Mouse (Mus musculus) forebrain, embryonic 12.5 days (tissue): ENCODE measurements at regions not wholly inside any gene's neighbourhood (a gene's known extent, or its start where the extent isn't known, plus 50 kb on each side); places are given as distances from the start of the nearest gene placed in this dataset.

Experiments used
- ATAC-seq: fragments of 200-750 bp; cut with Nextera tagmentation; 2 replicates; pipeline ENCODE4 v1.8.0; 2017; ENCODE audit warnings: moderate TSS enrichment; ENCODE audit not compliant: low FRiP score
- H3K27ac ChIP-seq: fragments of 300-500 bp; sonication (generic); 2 replicates; pipeline ENCODE4 v1.5.1; 2016; ENCODE audit warnings: mild to moderate bottlenecking
- H3K27me3 ChIP-seq: fragments of 300-500 bp; sonication (generic); 2 replicates; pipeline ENCODE4 v1.6.1; 2016; ENCODE audit warnings: mild to moderate bottlenecking
- H3K36me3 ChIP-seq: fragments of 300-500 bp; sonication (generic); replicated peaks from 2 replicates; pipeline ENCODE4 v1.6.1; 2016; ENCODE audit warnings: mild to moderate bottlenecking
- H3K4me1 ChIP-seq: fragments of 300-500 bp; sonication (generic); 2 replicates; pipeline ENCODE4 v1.6.1; 2016
- H3K4me2 ChIP-seq: fragments of 300-500 bp; sonication (generic); 2 replicates; pipeline ENCODE4 v1.6.1; 2016; ENCODE audit warnings: mild to moderate bottlenecking, moderate library complexity
- H3K4me3 ChIP-seq: fragments of 300-500 bp; sonication (generic); replicated peaks from 2 replicates; pipeline ENCODE4 v1.5.1; 2016; ENCODE audit warnings: mild to moderate bottlenecking
- H3K9ac ChIP-seq: fragments of 300-500 bp; sonication (generic); 2 replicates; pipeline ENCODE4 v1.6.1; 2016; ENCODE audit warnings: mild to moderate bottlenecking
- H3K9me3 ChIP-seq: fragments of 300-500 bp; sonication (generic); 2 replicates; pipeline ENCODE4 v1.6.1; 2016
- WGBS: fragments of 180-500 bp; shearing (Covaris S2); methylation state at CpG from one replicate; pipeline ENCODE4 v1.1.7; 2016; 5-methylcytosine and 5-hydroxymethylcytosine counted together

- no peaks in the 10 kb centered on the region for H3K9me3 ChIP-seq
- no peaks in the 10 kb centered on the region for H3K27me3 ChIP-seq
- WGBS = 10% methylated on average over 7 of the region's 7 CpGs
- no peak overlapping the region for H3K4me3 ChIP-seq
- peak overlapping the region; percentile 21; the same call in 1 of the 2 replicates for H3K4me2 ChIP-seq
- no peaks in the 10 kb centered on the region for H3K36me3 ChIP-seq
- H3K27ac ChIP-seq = no peak overlapping the region
- 0 out of 2 replicates have a peak, but pooled peaks cover 4% of the 10 kb centered on the region for H3K4me1 ChIP-seq
- ATAC-seq = no peak
- H3K9ac ChIP-seq = no peak overlapping the region
Measured at GRCm38 (mm10) chr8:97389651-97390050, 1501.3 kb upstream of the Got2 start.

- ATAC-seq = no peak
- 0 out of 2 replicates have a peak, but pooled peaks cover 4% of the 10 kb centered on the region for H3K4me1 ChIP-seq
- H3K27me3 ChIP-seq = no peaks in the 10 kb centered on the region
- H3K36me3 ChIP-seq = no peaks in the 10 kb centered on the region
- H3K9me3 ChIP-seq = no peaks in the 10 kb centered on the region
- no peak overlapping the region for H3K4me3 ChIP-seq
- H3K4me2 ChIP-seq = no peak overlapping the region
- 31% methylated on average over 2 of the region's 2 CpGs for WGBS
- H3K27ac ChIP-seq = no peak overlapping the region
- no peak overlapping the region for H3K9ac ChIP-seq
Measured at GRCm38 (mm10) chr8:97389149-97389548, 1500.8 kb upstream of the Got2 start.

GRCm38 (mm10) chr8:97374911-97375771, 1486.8 kb upstream of the Got2 start:
- Histone ChIP-seq H3K27me3 (no peaks in the 10 kb centered on the region), H3K4me3 (no peak overlapping the region), H3K4me2 (no peak overlapping the region), H3K4me1 (no peaks in the 10 kb centered on the region), H3K27ac (no peak overlapping the region), H3K9me3 (no peaks in the 10 kb centered on the region), H3K9ac (no peak overlapping the region), H3K36me3 (no peaks in the 10 kb centered on the region)
- ATAC-seq = no peak
- WGBS = 94% methylated on average over 3 of the region's 3 CpGs

- Histone ChIP-seq H3K9me3 (no peaks in the 10 kb centered on the region), H3K27ac (no peak overlapping the region), H3K9ac (no peak overlapping the region), H3K4me2 (no peak overlapping the region), H3K36me3 (no peaks in the 10 kb centered on the region), H3K27me3 (no peaks in the 10 kb centered on the region), H3K4me1 (no peaks in the 10 kb centered on the region), H3K4me3 (no peak overlapping the region)
- 86% methylated on average over 6 of the region's 6 CpGs for WGBS
- ATAC-seq = no peak
Measured at GRCm38 (mm10) chr8:97346630-97347029, 1458.3 kb upstream of the Got2 start.

- Histone ChIP-seq H3K4me2 (no peak overlapping the region), H3K27ac (no peak overlapping the region), H3K4me1 (peaks cover 2% of the 10 kb centered on the region; the same call in 1 of the 2 replicates), H3K9ac (no peak overlapping the region), H3K9me3 (no peaks in the 10 kb centered on the region), H3K4me3 (no peak overlapping the region), H3K27me3 (no peaks in the 10 kb centered on the region), H3K36me3 (no peaks in the 10 kb centered on the region)
- WGBS = 33% methylated on average over 4 of the region's 4 CpGs
- no peak for ATAC-seq
Measured at GRCm38 (mm10) chr8:97315497-97315896, 1427.2 kb upstream of the Got2 start.

GRCm38 (mm10) chr8:97308304-97308703, 1420.0 kb upstream of the Got2 start:
- Histone ChIP-seq H3K9ac (no peak overlapping the region), H3K4me2 (no peak overlapping the region), H3K9me3 (no peaks in the 10 kb centered on the region), H3K27me3 (no peaks in the 10 kb centered on the region), H3K27ac (no peak overlapping the region), H3K36me3 (no peaks in the 10 kb centered on the region), H3K4me1 (no peaks in the 10 kb centered on the region), H3K4me3 (no peak overlapping the region)
- no peak for ATAC-seq
- WGBS = 69% methylated on average over 7 of the region's 7 CpGs

- 14% methylated on average over 3 of the region's 3 CpGs for WGBS
- no peak for ATAC-seq
- no peaks in the 10 kb centered on the region for H3K9me3 ChIP-seq
- H3K4me1 ChIP-seq = 0 out of 2 replicates have a peak, but pooled peaks cover 4% of the 10 kb centered on the region
- H3K9ac ChIP-seq = no peak overlapping the region
- H3K27ac ChIP-seq = no peak overlapping the region
- H3K36me3 ChIP-seq = no peaks in the 10 kb centered on the region
- H3K4me3 ChIP-seq = no peak overlapping the region
- no peak overlapping the region for H3K4me2 ChIP-seq
- H3K27me3 ChIP-seq = no peaks in the 10 kb centered on the region
Measured at GRCm38 (mm10) chr8:97270582-97270981, 1382.2 kb upstream of the Got2 start.

- H3K9ac ChIP-seq = no peak overlapping the region
- H3K4me3 ChIP-seq = no peak overlapping the region
- H3K4me2 ChIP-seq = no peak overlapping the region
- H3K36me3 ChIP-seq = no peaks in the 10 kb centered on the region
- no peaks in the 10 kb centered on the region for H3K9me3 ChIP-seq
- H3K27ac ChIP-seq = no peak overlapping the region
- H3K27me3 ChIP-seq = no peaks in the 10 kb centered on the region
- 97% methylated on average over 1 of the region's 1 CpGs for WGBS
- ATAC-seq = no peak
- H3K4me1 ChIP-seq = no peaks in the 10 kb centered on the region
Measured at GRCm38 (mm10) chr8:97260964-97261363, 1372.6 kb upstream of the Got2 start.

GRCm38 (mm10) chr8:97254169-97254568, 1365.8 kb upstream of the Got2 start:
- Histone ChIP-seq H3K4me2 (no peak overlapping the region), H3K4me3 (no peak overlapping the region), H3K36me3 (no peaks in the 10 kb centered on the region), H3K27me3 (no peaks in the 10 kb centered on the region), H3K9ac (no peak overlapping the region), H3K4me1 (no peaks in the 10 kb centered on the region), H3K27ac (no peak overlapping the region), H3K9me3 (no peaks in the 10 kb centered on the region)
- no peak for ATAC-seq

- WGBS = 92% methylated on average over 3 of the region's 3 CpGs
- no peaks in the 10 kb centered on the region for H3K36me3 ChIP-seq
- ATAC-seq = no peak
- H3K4me3 ChIP-seq = no peak overlapping the region
- H3K9ac ChIP-seq = no peak overlapping the region
- H3K4me2 ChIP-seq = no peak overlapping the region
- no peaks in the 10 kb centered on the region for H3K9me3 ChIP-seq
- H3K27ac ChIP-seq = no peak overlapping the region
- no peaks in the 10 kb centered on the region for H3K4me1 ChIP-seq
- H3K27me3 ChIP-seq = no peaks in the 10 kb centered on the region
Measured at GRCm38 (mm10) chr8:97252232-97252631, 1363.9 kb upstream of the Got2 start.

- no peaks in the 10 kb centered on the region for H3K36me3 ChIP-seq
- no peak for ATAC-seq
- H3K9me3 ChIP-seq = no peaks in the 10 kb centered on the region
- no peaks in the 10 kb centered on the region for H3K4me1 ChIP-seq
- H3K9ac ChIP-seq = no peak overlapping the region
- no peak overlapping the region for H3K4me3 ChIP-seq
- no peak overlapping the region for H3K27ac ChIP-seq
- H3K27me3 ChIP-seq = no peaks in the 10 kb centered on the region
- H3K4me2 ChIP-seq = no peak overlapping the region
- 76% methylated on average over 5 of the region's 5 CpGs for WGBS
Measured at GRCm38 (mm10) chr8:97251458-97251865, 1363.1 kb upstream of the Got2 start.

GRCm38 (mm10) chr8:97234551-97235107, 1346.3 kb upstream of the Got2 start:
- Histone ChIP-seq H3K4me1 (peaks cover 4% of the 10 kb centered on the region; the same call in 1 of the 2 replicates), H3K4me3 (no peak overlapping the region), H3K4me2 (no peak overlapping the region), H3K9ac (no peak overlapping the region), H3K9me3 (no peaks in the 10 kb centered on the region), H3K36me3 (no peaks in the 10 kb centered on the region), H3K27me3 (no peaks in the 10 kb centered on the region), H3K27ac (no peak overlapping the region)
- WGBS = 94% methylated on average over 4 of the region's 4 CpGs
- no peak for ATAC-seq
